Mouse (Mus musculus): Measurements from ENCODE around the gene Peli2.

GRCm38 (mm10) chr14:48169970-48170369 is 49.3 kb downstream of the Peli2 start:
- TF ChIP-seq MAFK (IDR thresholded peaks at IDR 0.05; ENCODE audit: insufficient read depth, low read depth, low read length) (no peak), ZNF384 (IDR thresholded peaks at IDR 0.05; ENCODE audit: low read depth, low read length) (no peak), HCFC1 (IDR thresholded peaks at IDR 0.05; ENCODE audit: borderline replicate concordance, insufficient read depth, low read length) (no peak), ZC3H11A (IDR thresholded peaks at IDR 0.05; ENCODE audit: borderline replicate concordance, low read depth, low read length) (no peak), CHD2 (IDR thresholded peaks at IDR 0.05; ENCODE audit: low read depth, low read length) (no peak)

Measured in ES-E14 (cell line).